In genomic region chr9:52272668-52273067, GRCm38 (mm10) we compare ENCODE assay signal across 28 mouse cellular contexts.
DNase-seq lines count a peak whose midpoint lies in the region; ATAC-seq and TF ChIP-seq lines count a peak whose summit lies in the region.
"Had no signal": no experiment of that assay in that cellular context is flagged by ENCODE, and none has a peak within 500 bp of the region (broad histone marks: within the 10 kb centered on the region; RNA-seq: fewer than 3 reads in every experiment).

No protein-coding gene starts in this region.

- H3K36me3 ChIP-seq in heart, embryonic 13.5 days = no peaks in the 10 kb centered on the region
- no peaks in the 10 kb centered on the region for H3K36me3 ChIP-seq in heart, embryonic 11.5 days (ENCODE audit: control insufficient read depth, insufficient read depth, low read length)
- H3K36me3 ChIP-seq in heart, embryonic 16.5 days (ENCODE audit: control insufficient read depth, insufficient read depth) = no peaks in the 10 kb centered on the region
- H3K36me3 ChIP-seq in thymus, adult 2 months (ENCODE audit: control insufficient read depth, insufficient read depth, low read length) = no peaks in the 10 kb centered on the region
- H3K36me3 ChIP-seq: embryonic facial prominence, embryonic 12.5 days; embryonic facial prominence, embryonic 15.5 days had no signal

- H3K27me3 ChIP-seq in heart, embryonic 13.5 days (replicated peaks) = no peaks in the 10 kb centered on the region
- no peaks in the 10 kb centered on the region for H3K27me3 ChIP-seq in heart, embryonic 11.5 days (ENCODE audit: control insufficient read depth, insufficient read depth, low read length)
- H3K27me3 ChIP-seq in heart, embryonic 16.5 days (ENCODE audit: control insufficient read depth, insufficient read depth, low read length) = no peaks in the 10 kb centered on the region
- H3K27me3 ChIP-seq in Patski = no peaks in the 10 kb centered on the region
- no peaks in the 10 kb centered on the region for H3K27me3 ChIP-seq in thymus, adult 2 months (ENCODE audit: control insufficient read depth, insufficient read depth, low read length)
- H3K27me3 ChIP-seq: embryonic facial prominence, embryonic 12.5 days; embryonic facial prominence, embryonic 15.5 days had no signal

- 18% methylated on average over 2 of the region's 2 CpGs for WGBS in heart, embryonic 13.5 days
- WGBS in heart, embryonic 11.5 days (ENCODE audit: insufficient replicate concordance) = 36% methylated on average over 2 of the region's 2 CpGs
- WGBS in heart, embryonic 16.5 days = 30% methylated on average over 2 of the region's 2 CpGs
- WGBS in olfactory bulb, adult 2 months = 44% methylated on average over 2 of the region's 2 CpGs
- WGBS in thymus, adult 2 months = 49% methylated on average over 2 of the region's 2 CpGs

- POLR2A ChIA-PET in Patski (lab: Charles Lee) = no interaction called here

- in situ Hi-C loops in Patski (cut with MboI; ENCODE audit: low pct_unique_long_range_greater_than_20kb) = no loop called here

- no peaks in the 10 kb centered on the region for H3K9me3 ChIP-seq in heart, embryonic 13.5 days
- no peaks in the 10 kb centered on the region for H3K9me3 ChIP-seq in heart, embryonic 11.5 days (replicated peaks; ENCODE audit: control insufficient read depth, low read length)
- no peaks in the 10 kb centered on the region for H3K9me3 ChIP-seq in heart, embryonic 16.5 days (replicated peaks; ENCODE audit: control insufficient read depth, low read length)
- H3K9me3 ChIP-seq: embryonic facial prominence, embryonic 12.5 days; embryonic facial prominence, embryonic 15.5 days had no signal

- H3K27ac ChIP-seq in heart, embryonic 13.5 days (replicated peaks) = peak overlapping the region; percentile 16
- no peak overlapping the region for H3K27ac ChIP-seq in heart, embryonic 11.5 days (ENCODE audit: low read depth, low read length)
- 0 out of 2 replicates have a peak overlapping the region, but pooled peaks have one; percentile 40 for H3K27ac ChIP-seq in heart, embryonic 16.5 days (ENCODE audit: low read length)
- H3K27ac ChIP-seq in olfactory bulb, adult 2 months (ENCODE audit: insufficient read depth, low read depth, low read length) = peak overlapping the region; percentile 41; the same call in 1 of the 2 replicates
- no peak overlapping the region for H3K27ac ChIP-seq in thymus, adult 2 months (ENCODE audit: control insufficient read depth, insufficient read depth, low read length)
- H3K27ac ChIP-seq: embryonic facial prominence, embryonic 12.5 days; embryonic facial prominence, embryonic 15.5 days; gastrocnemius, adult 2 months; hindbrain, postnatal 0 days had no signal

- H3K4me3 ChIP-seq in heart, embryonic 13.5 days = no peak overlapping the region
- H3K4me3 ChIP-seq in heart, embryonic 11.5 days (ENCODE audit: low read depth, low read length) = no peak overlapping the region
- no peak overlapping the region for H3K4me3 ChIP-seq in heart, embryonic 16.5 days (ENCODE audit: low read length)
- H3K4me3 ChIP-seq in olfactory bulb, adult 2 months (ENCODE audit: insufficient read depth, low read depth, low read length) = no peak overlapping the region
- no peak overlapping the region for H3K4me3 ChIP-seq in thymus, adult 2 months (ENCODE audit: control insufficient read depth, insufficient read depth, low read length)
- H3K4me3 ChIP-seq: embryonic facial prominence, embryonic 12.5 days; embryonic facial prominence, embryonic 15.5 days; gastrocnemius, adult 2 months had no signal

- H3K4me2 ChIP-seq in heart, embryonic 13.5 days = no peak overlapping the region
- no peak overlapping the region for H3K4me2 ChIP-seq in heart, embryonic 11.5 days
- H3K4me2 ChIP-seq in heart, embryonic 16.5 days (ENCODE audit: low read depth, low read length) = no peak overlapping the region
- H3K4me2 ChIP-seq: embryonic facial prominence, embryonic 12.5 days; embryonic facial prominence, embryonic 15.5 days; hindbrain, embryonic 14.5 days had no signal

- DNase-seq in heart, postnatal 36 days = no peak
- no peak for DNase-seq in Patski (ENCODE audit: low read depth, low spot score)
- DNase-seq in thymus, adult 2 months = no peak
- DNase-seq: adrenal gland, postnatal 10 days; adrenal gland, postnatal 36 days; cerebellum, adult 11 months; cerebellum, adult 2 months; cerebellum, adult 9-11 months; cerebellum, postnatal 25 days; forebrain, postnatal 0 days; gastrocnemius, adult 2 months; gastrocnemius, postnatal 14 days; heart, adult 18-20 months; heart, postnatal 14 days; kidney, adult 18-20 months; kidney, adult 9 months had no signal

- peaks cover 4% of the 10 kb centered on the region for H3K4me1 ChIP-seq in heart, embryonic 13.5 days
- H3K4me1 ChIP-seq in heart, embryonic 11.5 days (ENCODE audit: control insufficient read depth, insufficient read depth, low read length) = peaks cover 2% of the 10 kb centered on the region; the same call in 1 of the 2 replicates
- no peaks in the 10 kb centered on the region for H3K4me1 ChIP-seq in heart, embryonic 16.5 days (ENCODE audit: control insufficient read depth, insufficient read depth, low read length)
- H3K4me1 ChIP-seq in olfactory bulb, adult 2 months (ENCODE audit: control insufficient read depth, insufficient read depth, low read length) = peaks cover 6% of the 10 kb centered on the region
- no peaks in the 10 kb centered on the region for H3K4me1 ChIP-seq in thymus, adult 2 months (replicated peaks; ENCODE audit: control insufficient read depth, insufficient read depth, low read length)
- H3K4me1 ChIP-seq: embryonic facial prominence, embryonic 12.5 days; embryonic facial prominence, embryonic 15.5 days had no signal

- intact Hi-C loops in heart, postnatal 36 days (cut with DNase I) = no loop called here

- TF ChIP-seq CTCF in Patski (IDR thresholded peaks at IDR 0.05) = no peak
- no peak for TF ChIP-seq CTCF in olfactory bulb, adult 2 months (IDR thresholded peaks at IDR 0.05; ENCODE audit: insufficient read depth, low read depth, low read length)
- no peak for TF ChIP-seq CTCF in thymus, adult 2 months (IDR thresholded peaks at IDR 0.05; ENCODE audit: borderline replicate concordance, control insufficient read depth, extremely low read depth, insufficient read depth, low read length, poor library complexity)

- no peak for ATAC-seq in heart, embryonic 13.5 days (ENCODE audit: extremely low read depth, insufficient number of reproducible peaks, low FRiP score, low TSS enrichment)
- ATAC-seq in heart, embryonic 11.5 days (replicated peaks; ENCODE audit: insufficient number of reproducible peaks, low FRiP score, low TSS enrichment) = no peak
- no peak for ATAC-seq in heart, embryonic 16.5 days (replicated peaks; ENCODE audit: extremely low read depth, insufficient read depth, low FRiP score)
- peak; percentile 26 for ATAC-seq in Patski
- ATAC-seq: CD4-positive, CD25-positive, alpha-beta regulatory T cell, adult 4 months; forebrain, embryonic 14.5 days; forebrain, postnatal 0 days; hindbrain, postnatal 0 days; inflammation-experienced regulatory T-cells, adult 6 months; intestine, embryonic 16.5 days had no signal

- H3K9ac ChIP-seq in heart, embryonic 13.5 days = no peak overlapping the region
- no peak overlapping the region for H3K9ac ChIP-seq in heart, embryonic 11.5 days (ENCODE audit: low read depth, low read length)
- no peak overlapping the region for H3K9ac ChIP-seq in heart, embryonic 16.5 days (ENCODE audit: low read length)
- H3K9ac ChIP-seq: embryonic facial prominence, embryonic 12.5 days; embryonic facial prominence, embryonic 15.5 days; forebrain, postnatal 0 days; hindbrain, embryonic 14.5 days had no signal

- TF ChIP-seq POLR2A in olfactory bulb, adult 2 months (IDR thresholded peaks at IDR 0.05; ENCODE audit: insufficient read depth, low read depth, low read length) = no peak
- no peak for TF ChIP-seq POLR2A in thymus, adult 2 months (IDR thresholded peaks at IDR 0.05; ENCODE audit: control insufficient read depth, extremely low read depth, insufficient read depth, low read length, poor library complexity)

- CTCF ChIA-PET in Patski (lab: Charles Lee) = no interaction called here

Comparison
In these comparisons a context has a peak if more than half of its experiments do, and no peak if none do; other contexts are left out.
1. H3K27ac ChIP-seq: peak in heart, embryonic 13.5 days (single experiment), heart, embryonic 16.5 days (single experiment) and olfactory bulb, adult 2 months (single experiment); none in heart, embryonic 11.5 days (single experiment) and thymus, adult 2 months (single experiment).